Mouse (Mus musculus): ENCODE measurements at regions not wholly inside any gene's neighbourhood (a gene's known extent, or its start where the extent isn't known, plus 50 kb on each side); places are given as distances from the start of the nearest gene placed in this dataset.
"Not testable (repeated sequence)": the region's sequence is repeated elsewhere in the genome, so short reads cannot be mapped to it uniquely, and the experiment has no call there.

- intact Hi-C loops (cut with DNase I) = no loop called here
- no peak for DNase-seq
These were observed 81.7 kb downstream of the Sem1 start for GRCm38 (mm10) chr6:6496789-6497188.

GRCm38 (mm10) chr6:6496336-6496735 is 82.1 kb downstream of the Sem1 start:
- DNase-seq = no peak

GRCm38 (mm10) chr6:6488191-6488590 is 90.3 kb downstream of the Sem1 start:
- intact Hi-C loops (cut with DNase I) = no loop called here

More at GRCm38 (mm10) chr6:6496336-6496735, 82.1 kb downstream of the Sem1 start:
- intact Hi-C loops (cut with DNase I) = no loop called here

GRCm38 (mm10) chr6:6481596-6481995 is 96.9 kb downstream of the Sem1 start:
- intact Hi-C loops (cut with DNase I); DNase-seq: not testable (repeated sequence)

More at GRCm38 (mm10) chr6:6488191-6488590, 90.3 kb downstream of the Sem1 start:
- no peak for DNase-seq

GRCm38 (mm10) chr6:6470397-6470796 is 108.1 kb downstream of the Sem1 start:
- DNase-seq = no peak
- intact Hi-C loops (cut with DNase I) = no loop called here

- intact Hi-C loops (cut with DNase I) = loop anchor here (10.0 kb wide), 1 partner anchor 397 kb away; the partner anchor contains the start of gene Dlx6
- DNase-seq = no peak
These were observed 110.9 kb downstream of the Sem1 start for GRCm38 (mm10) chr6:6467526-6467925.

GRCm38 (mm10) chr6:6466231-6466630 is 112.2 kb downstream of the Sem1 start:
- DNase-seq = no peak
- intact Hi-C loops (cut with DNase I) = loop anchor here (10.0 kb wide), 1 partner anchor 399 kb away; the partner anchor contains the start of gene Dlx6

GRCm38 (mm10) chr6:6463807-6464470 is 114.5 kb downstream of the Sem1 start:
- no peak for DNase-seq
- intact Hi-C loops (cut with DNase I) = loop anchor here (10.0 kb wide), 1 partner anchor 401 kb away; the partner anchor contains the start of gene Dlx6

- no peak for DNase-seq
- intact Hi-C loops (cut with DNase I) = loop anchor here (10.0 kb wide), 1 partner anchor 405 kb away; the partner anchor contains the start of gene Dlx6
These were observed 118.6 kb downstream of the Sem1 start for GRCm38 (mm10) chr6:6459918-6460239.

- intact Hi-C loops (cut with DNase I) = no loop called here
- no peak for DNase-seq
These were observed 119.2 kb downstream of the Sem1 start for GRCm38 (mm10) chr6:6459006-6459917.

GRCm38 (mm10) chr6:6457726-6458125 is 120.7 kb downstream of the Sem1 start:
- intact Hi-C loops (cut with DNase I) = no loop called here
- no peak for DNase-seq

- no peak for DNase-seq
- intact Hi-C loops (cut with DNase I) = no loop called here
These were observed 121.5 kb downstream of the Sem1 start for GRCm38 (mm10) chr6:6457001-6457400.

GRCm38 (mm10) chr6:6455566-6455965 is 122.9 kb downstream of the Sem1 start:
- no peak for DNase-seq
- intact Hi-C loops (cut with DNase I) = no loop called here

- intact Hi-C loops (cut with DNase I) = no loop called here
- DNase-seq = no peak
These were observed 124.1 kb downstream of the Sem1 start for GRCm38 (mm10) chr6:6454396-6454795.

GRCm38 (mm10) chr6:6434855-6435254 is 143.6 kb downstream of the Sem1 start:
- intact Hi-C loops (cut with DNase I) = no loop called here
- DNase-seq = no peak

- intact Hi-C loops (cut with DNase I) = no loop called here
These were observed 144.1 kb downstream of the Sem1 start for GRCm38 (mm10) chr6:6434261-6434802.

GRCm38 (mm10) chr6:6433179-6433578 is 145.3 kb downstream of the Sem1 start:
- intact Hi-C loops (cut with DNase I) = no loop called here
- DNase-seq = no peak

More at GRCm38 (mm10) chr6:6434261-6434802, 144.1 kb downstream of the Sem1 start:
- no peak for DNase-seq

GRCm38 (mm10) chr6:6414654-6415610 is 163.5 kb downstream of the Sem1 start:
- intact Hi-C loops (cut with DNase I) = no loop called here
- no peak for DNase-seq

- intact Hi-C loops (cut with DNase I) = no loop called here
- DNase-seq = no peak
These were observed 180.5 kb downstream of the Sem1 start for GRCm38 (mm10) chr6:6397997-6398396.
